Mouse (Mus musculus): Measurements from ENCODE around the gene Gpx7.

Gpx7 gene

GRCm38 (mm10) chr4:108350819-108351218 lies 55.9 kb downstream of the Gpx7 start:
- in situ Hi-C loops (cut with MboI; ENCODE audit: low sequenced_read_pairs), result no loop called here

Measured in CH12F3 (cell line).